Mouse (Mus musculus): ENCODE results near the gene Plekhj1. TPM values are rescaled to one million over a fixed set of nuclear protein-coding genes. Genes with fewer than 3 reads are reported as not detected.
A peak's percentile ranks its signal among the peaks of the same experiment; 100 is the strongest.
"Not testable (repeated sequence)": the region's sequence is repeated elsewhere in the genome, so short reads cannot be mapped to it uniquely, and the experiment has no call there.

Gene Plekhj1
- polyA plus RNA-seq, 1 experiment from 2014 or later = 156 TPM

DNA sequence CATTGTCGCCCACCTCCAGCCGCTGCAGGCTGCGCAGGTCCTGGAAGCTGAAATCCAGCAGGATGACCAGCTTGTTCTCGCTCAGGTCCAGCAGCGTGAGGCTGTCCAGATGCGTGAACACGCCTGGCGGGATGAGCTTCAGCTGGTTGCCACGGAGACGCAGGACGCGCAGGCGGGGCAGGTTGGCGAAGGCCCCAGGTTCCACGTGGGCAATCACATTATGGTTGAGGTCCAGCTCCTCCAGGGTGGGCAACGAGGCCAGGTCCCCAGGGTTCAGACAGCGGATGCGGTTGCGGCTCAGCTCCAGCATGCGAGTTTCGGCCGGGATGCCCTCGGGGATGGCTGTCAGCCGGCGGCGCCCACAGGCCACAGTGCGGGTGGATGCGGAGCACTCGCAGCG lies 37.2 kb upstream of the Plekhj1 start:
- no peak overlapping the region for H3K27ac ChIP-seq
- no peak overlapping the region for H3K4me2 ChIP-seq
- H3K9me3 ChIP-seq = no peaks in the 10 kb centered on the region
- peaks cover 26% of the 10 kb centered on the region for H3K4me1 ChIP-seq
- no peak overlapping the region for H3K4me3 ChIP-seq (replicated peaks)
- ATAC-seq (ENCODE audit: low FRiP score) = no peak
- H3K27me3 ChIP-seq = peaks cover 48% of the 10 kb centered on the region
- 65% methylated on average over 30 of the region's 30 CpGs for WGBS
- no peak overlapping the region for H3K9ac ChIP-seq
- no peaks in the 10 kb centered on the region for H3K36me3 ChIP-seq (replicated peaks)

DNA sequence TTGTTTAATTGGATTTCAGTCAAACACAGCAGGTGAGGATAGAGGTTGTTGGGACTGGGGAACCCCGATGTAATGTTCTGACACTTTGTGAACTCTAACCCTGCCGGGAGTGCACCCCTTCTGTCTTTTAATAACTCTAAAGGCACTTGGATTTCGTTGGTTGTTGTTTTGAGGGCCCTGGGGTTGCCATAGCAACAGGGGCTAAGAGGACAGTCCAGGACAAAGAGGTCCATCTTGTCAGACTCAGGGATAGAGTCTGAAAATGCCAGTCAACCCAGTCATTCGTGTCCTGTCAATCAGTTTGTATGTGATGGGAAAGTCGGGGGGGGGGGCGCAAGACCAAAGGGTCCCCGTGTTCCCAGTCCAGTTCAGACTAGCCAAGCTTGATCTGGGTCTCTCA lies 34.4 kb upstream of the Plekhj1 start:
- H3K36me3 ChIP-seq (replicated peaks) = peaks cover 18% of the 10 kb centered on the region
- no peak overlapping the region for H3K9ac ChIP-seq
- no peak for ATAC-seq (ENCODE audit: low FRiP score)
- WGBS = 48% methylated on average over 7 of the region's 7 CpGs
- no peak overlapping the region for H3K27ac ChIP-seq
- no peaks in the 10 kb centered on the region for H3K9me3 ChIP-seq
- no peak overlapping the region for H3K4me2 ChIP-seq
- peaks cover 46% of the 10 kb centered on the region for H3K27me3 ChIP-seq
- H3K4me1 ChIP-seq = peaks cover 47% of the 10 kb centered on the region
- no peak overlapping the region for H3K4me3 ChIP-seq (replicated peaks)

DNA sequence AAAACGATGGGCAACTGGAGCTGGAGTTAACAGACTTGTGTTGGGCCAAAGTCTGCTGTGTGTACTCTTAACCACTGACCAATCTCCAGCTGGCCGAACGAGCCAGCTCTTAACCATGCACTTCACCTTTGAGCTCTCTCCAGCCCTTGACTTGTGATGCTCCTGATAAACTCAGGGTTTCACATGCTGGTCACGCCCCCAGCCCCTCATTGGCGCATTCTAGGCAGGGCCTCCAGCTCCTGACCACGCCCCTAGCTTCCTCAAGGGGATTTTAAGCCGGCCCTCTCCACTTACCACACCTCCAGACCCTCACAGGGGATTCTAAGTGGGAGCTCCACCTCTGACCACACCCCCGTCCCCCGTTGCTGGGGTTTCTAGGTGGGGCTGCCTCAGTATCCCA lies 32.7 kb upstream of the Plekhj1 start:
- Histone ChIP-seq H3K36me3 (replicated peaks) (peaks cover 18% of the 10 kb centered on the region), H3K9me3 (no peaks in the 10 kb centered on the region), H3K4me3 (replicated peaks) (no peak overlapping the region; the same call in 1 of the 2 replicates), H3K4me2 (peak overlapping the region; percentile 29; the same call in 1 of the 2 replicates), H3K9ac (no peak overlapping the region), H3K27ac (0 out of 2 replicates have a peak overlapping the region, but pooled peaks have one; percentile 27), H3K4me1 (peaks cover 50% of the 10 kb centered on the region), H3K27me3 (peaks cover 30% of the 10 kb centered on the region)
- no peak for ATAC-seq (ENCODE audit: low FRiP score)
- 0% methylated on average over 9 of the region's 9 CpGs for WGBS

DNA sequence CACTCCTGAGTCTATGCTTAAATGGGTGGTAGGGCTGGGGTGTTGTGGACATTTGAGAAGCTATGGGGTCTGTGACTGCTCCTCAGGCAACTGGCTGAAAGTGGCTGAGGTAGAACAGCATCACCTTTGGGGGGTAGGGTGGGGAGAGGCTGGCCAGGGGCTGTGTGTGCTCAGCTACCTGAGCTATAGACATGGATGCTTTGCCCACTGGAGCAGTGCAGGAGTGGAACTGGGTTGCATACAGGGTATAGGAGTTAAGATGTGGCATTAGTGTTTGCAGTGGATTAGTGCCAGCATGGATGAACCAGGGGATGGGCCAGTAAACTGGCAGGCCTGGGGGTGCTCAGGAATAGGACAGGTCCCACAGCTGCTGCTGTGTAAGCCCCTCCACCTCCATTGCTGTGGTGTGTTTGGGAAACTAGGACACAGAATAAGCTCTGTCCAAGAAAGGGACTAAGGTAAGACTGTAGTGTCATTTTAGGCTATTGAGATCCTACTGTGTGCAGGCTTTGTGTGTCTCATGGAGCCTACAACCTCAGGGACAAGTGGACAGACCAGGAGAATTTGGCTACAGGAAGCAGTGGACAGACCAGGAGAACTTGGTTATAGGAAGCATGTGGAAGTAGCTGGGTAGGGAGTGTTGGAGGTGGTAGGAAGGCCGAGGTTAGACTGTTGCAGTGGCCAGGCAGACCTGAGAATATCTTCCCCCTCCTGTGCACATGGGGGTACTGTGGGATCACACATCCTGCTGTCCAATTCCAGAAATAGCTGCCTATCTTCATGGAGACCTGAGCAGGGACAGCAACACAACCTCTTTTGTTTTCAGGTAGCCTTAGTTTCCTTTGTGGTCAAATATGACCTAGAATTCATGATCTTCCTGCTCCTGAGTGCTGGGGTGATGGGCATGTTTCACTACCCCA lies 31.2 kb upstream of the Plekhj1 start:
- Histone ChIP-seq H3K27ac (no peak overlapping the region), H3K4me1 (peaks cover 52% of the 10 kb centered on the region), H3K4me2 (no peak overlapping the region), H3K4me3 (replicated peaks) (no peak overlapping the region), H3K9me3 (no peaks in the 10 kb centered on the region), H3K36me3 (replicated peaks) (peaks cover 18% of the 10 kb centered on the region), H3K27me3 (peaks cover 15% of the 10 kb centered on the region), H3K9ac (no peak overlapping the region)
- 75% methylated on average over 1 of the region's 1 CpGs for WGBS
- ATAC-seq (ENCODE audit: low FRiP score) = no peak

DNA sequence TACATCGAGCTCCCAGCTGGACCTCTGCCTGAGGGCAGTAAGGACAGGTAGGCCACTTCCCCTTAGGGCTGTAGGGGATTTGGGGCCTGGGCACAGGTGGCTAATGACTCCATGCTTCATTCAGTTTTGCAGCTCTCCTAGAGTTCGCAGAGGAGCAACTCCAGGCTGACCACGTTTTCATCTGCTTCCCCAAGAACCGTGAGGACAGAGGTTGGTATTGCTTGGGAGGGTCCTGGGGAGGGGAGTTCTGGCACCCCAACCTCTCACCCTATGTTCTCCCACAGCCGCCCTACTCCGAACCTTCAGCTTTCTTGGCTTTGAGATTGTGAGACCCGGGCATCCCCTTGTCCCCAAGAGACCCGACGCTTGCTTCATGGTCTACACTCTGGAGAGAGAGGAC lies 30.2 kb upstream of the Plekhj1 start:
- Histone ChIP-seq H3K4me1 (peaks cover 52% of the 10 kb centered on the region), H3K4me2 (peak overlapping the region; percentile 99), H3K36me3 (replicated peaks) (peaks cover 18% of the 10 kb centered on the region), H3K4me3 (replicated peaks) (peak overlapping the region; percentile 85; the same call in 1 of the 2 replicates)
- not testable (repeated sequence) for H3K9me3 ChIP-seq; H3K9ac ChIP-seq; H3K27ac ChIP-seq; H3K27me3 ChIP-seq; ATAC-seq (ENCODE audit: low FRiP score)
- whole genome bisulfite sequencing = 84% methylated on average over 9 of the region's 9 CpGs

DNA sequence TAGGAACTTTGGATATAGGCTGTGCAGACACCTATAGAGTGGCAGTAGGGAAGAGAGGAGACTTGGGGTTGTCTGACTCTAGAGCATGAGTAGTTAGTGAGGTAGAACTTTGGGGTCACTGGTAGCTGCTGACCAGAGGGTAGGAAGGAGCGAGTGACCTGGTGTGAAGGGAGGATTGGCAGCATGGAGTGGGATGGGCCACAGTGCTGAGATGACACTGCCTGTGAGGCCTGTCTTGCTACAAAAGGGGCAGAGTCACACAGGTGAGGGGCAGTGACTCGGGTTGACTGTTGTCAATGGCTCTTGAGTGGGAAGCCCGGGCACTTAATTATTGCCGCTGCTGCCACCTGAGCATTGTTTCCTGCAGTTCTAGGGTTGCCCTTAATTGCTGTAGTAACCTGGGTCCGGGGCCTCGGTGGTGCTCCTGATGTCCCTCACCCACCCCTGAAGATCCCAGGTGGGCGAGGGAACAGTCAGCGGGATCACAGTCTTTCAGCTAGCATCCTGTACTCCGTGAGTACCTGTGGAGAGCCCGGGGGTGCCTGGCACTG lies 29.5 kb upstream of the Plekhj1 start:
- H3K4me1 ChIP-seq = peaks cover 51% of the 10 kb centered on the region
- H3K27ac ChIP-seq = no peak overlapping the region
- no peak for ATAC-seq (ENCODE audit: low FRiP score)
- H3K4me2 ChIP-seq = peak overlapping the region; percentile 99
- H3K27me3 ChIP-seq = no peaks in the 10 kb centered on the region
- H3K36me3 ChIP-seq (replicated peaks) = peaks cover 18% of the 10 kb centered on the region
- peak overlapping the region; percentile 85 for H3K4me3 ChIP-seq (replicated peaks)
- peak overlapping the region; percentile 94 for H3K9ac ChIP-seq
- WGBS = 83% methylated on average over 10 of the region's 10 CpGs
- no peaks in the 10 kb centered on the region for H3K9me3 ChIP-seq

DNA sequence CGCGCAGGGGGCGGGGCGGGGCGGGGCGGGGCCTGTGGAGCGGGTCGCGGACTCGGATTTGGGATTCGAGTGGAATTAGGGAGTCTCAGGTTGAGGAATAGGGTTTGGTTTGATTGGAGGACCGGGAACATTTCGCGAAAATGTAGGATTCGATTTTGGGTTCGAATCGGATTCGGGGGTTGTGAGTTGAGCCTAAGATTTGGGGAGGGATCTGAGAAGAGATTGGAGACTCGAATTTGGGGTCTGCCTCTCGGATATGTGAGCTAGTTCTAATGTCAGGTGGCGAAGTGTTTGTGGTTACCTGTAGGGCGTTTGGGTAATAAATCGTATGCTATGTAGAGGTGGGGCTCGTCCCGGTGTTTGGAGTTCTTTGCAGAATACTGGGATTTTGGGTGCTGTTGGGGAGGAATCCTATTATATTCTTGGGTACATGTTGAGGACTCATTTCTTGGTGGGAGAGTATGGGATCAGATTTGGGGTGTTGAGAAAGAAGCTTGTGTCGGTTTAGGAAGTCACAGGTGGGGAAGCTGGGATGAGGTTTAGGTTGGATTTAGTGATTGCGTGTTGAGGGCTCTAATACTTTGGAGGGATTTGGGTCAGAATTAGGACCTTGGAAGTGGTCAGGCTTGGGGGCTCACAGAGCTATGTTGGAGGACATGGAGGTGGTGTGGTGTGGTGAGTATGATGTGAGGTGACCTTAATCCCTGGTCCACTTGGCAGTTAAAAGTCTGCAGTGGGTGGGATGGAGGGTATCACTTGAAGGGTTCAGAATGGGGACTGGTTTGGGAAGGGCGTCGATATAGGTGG lies 28.8 kb upstream of the Plekhj1 start:
- Histone ChIP-seq H3K4me1 (peaks cover 45% of the 10 kb centered on the region), H3K4me2 (peak overlapping the region; percentile 99), H3K4me3 (replicated peaks) (peak overlapping the region; percentile 85), H3K9me3 (no peaks in the 10 kb centered on the region), H3K9ac (peak overlapping the region; percentile 94), H3K27me3 (no peaks in the 10 kb centered on the region), H3K36me3 (replicated peaks) (peaks cover 18% of the 10 kb centered on the region), H3K27ac (peak overlapping the region; percentile 94)
- 8% methylated on average over 29 of the region's 29 CpGs for WGBS
- no peak for ATAC-seq (ENCODE audit: low FRiP score)

DNA sequence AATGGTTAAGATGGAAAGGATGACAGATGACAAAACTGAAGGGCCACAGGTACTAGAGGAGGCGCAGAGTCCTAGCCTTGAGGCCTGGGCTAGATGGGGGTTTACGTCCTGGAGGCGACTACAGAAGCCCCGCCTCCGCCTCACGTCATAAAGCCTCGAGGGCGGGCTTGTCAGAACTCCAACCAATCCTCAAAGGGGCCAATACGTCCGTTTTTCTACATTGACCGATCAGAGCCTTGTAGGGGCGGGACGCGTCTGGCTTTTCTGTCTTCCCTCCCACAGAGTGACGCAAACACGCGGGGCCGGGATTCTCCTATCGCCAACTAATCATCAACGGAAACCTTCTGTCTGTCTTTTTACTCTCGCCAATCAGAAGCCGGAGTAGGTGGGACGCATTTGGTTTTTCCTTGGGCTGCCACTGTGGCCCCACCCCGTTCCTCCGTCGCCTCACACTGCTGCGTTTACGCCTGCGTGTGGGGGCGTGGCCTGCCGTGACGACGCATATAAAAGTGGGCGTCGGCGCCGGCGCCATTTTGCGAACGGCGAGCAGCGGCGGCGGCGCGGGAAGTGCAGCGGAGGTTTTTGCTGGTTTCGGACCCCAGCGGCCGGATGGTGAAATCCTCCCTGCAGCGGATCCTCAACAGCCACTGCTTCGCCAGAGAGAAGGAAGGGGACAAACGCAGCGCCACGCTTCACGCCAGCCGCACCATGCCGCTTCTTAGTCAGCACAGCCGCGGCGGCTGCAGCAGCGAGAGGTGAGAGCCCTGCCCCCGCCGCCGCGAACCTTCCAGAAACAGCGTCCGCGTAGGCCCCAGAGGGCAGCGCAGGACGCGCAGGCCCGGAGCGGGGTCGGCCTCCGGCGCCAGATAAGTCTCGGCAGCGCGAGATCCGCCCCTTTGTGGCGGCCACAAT lies 28.0 kb upstream of the Plekhj1 start, which contains the start of gene Oaz1:
Gene Oaz1, plus strand, starts transcription at position 506 of the 912 bp plus-strand sequence.
- peak within 1 kb of the TSS; percentile 85 for H3K4me3 ChIP-seq (replicated peaks)

DNA sequence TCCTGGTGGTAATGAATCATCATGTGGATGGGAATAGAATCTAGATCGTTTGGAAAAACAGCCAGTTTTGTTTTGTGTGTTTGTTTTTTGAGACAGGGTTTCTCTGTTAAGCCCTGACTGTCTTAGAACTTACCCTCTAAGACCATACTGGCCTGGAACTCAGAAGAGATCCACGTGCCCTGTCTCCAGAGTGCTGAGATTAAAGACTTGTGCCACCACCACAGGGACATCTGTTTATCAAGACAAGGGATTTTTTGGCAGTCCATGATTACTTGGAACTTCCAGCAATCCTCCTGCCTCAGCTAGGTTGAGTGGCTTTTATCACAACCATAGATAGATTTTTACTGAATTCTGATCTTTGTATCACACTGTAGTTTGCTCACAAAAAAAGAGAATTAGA lies 26.4 kb upstream of the Plekhj1 start:
- no peak overlapping the region for H3K4me3 ChIP-seq (replicated peaks)
- peaks cover 26% of the 10 kb centered on the region for H3K4me1 ChIP-seq
- no peak overlapping the region for H3K4me2 ChIP-seq
- ATAC-seq (ENCODE audit: low FRiP score) = no peak
- H3K36me3 ChIP-seq (replicated peaks) = peaks cover 14% of the 10 kb centered on the region
- WGBS = 80% methylated on average over 2 of the region's 2 CpGs
- H3K27me3 ChIP-seq = no peaks in the 10 kb centered on the region
- no peaks in the 10 kb centered on the region for H3K9me3 ChIP-seq
- H3K27ac ChIP-seq = no peak overlapping the region
- no peak overlapping the region for H3K9ac ChIP-seq

More for the DNA sequence above, 28.0 kb upstream of the Plekhj1 start, which contains the start of gene Oaz1:
- Histone ChIP-seq H3K4me2 (peak within 1 kb of the TSS; percentile 99), H3K9ac (peak within 1 kb of the TSS; percentile 94), H3K4me1 (peaks cover 42% of the 10 kb centered on the region), H3K27ac (peak within 1 kb of the TSS; percentile 94), H3K9me3 (no peaks in the 10 kb centered on the region), H3K36me3 (replicated peaks) (peaks cover 18% of the 10 kb centered on the region), H3K27me3 (no peaks in the 10 kb centered on the region)
- ATAC-seq (ENCODE audit: low FRiP score) = peak; percentile 97
- under 1% methylated on average over 79 of the region's 82 CpGs for WGBS

DNA sequence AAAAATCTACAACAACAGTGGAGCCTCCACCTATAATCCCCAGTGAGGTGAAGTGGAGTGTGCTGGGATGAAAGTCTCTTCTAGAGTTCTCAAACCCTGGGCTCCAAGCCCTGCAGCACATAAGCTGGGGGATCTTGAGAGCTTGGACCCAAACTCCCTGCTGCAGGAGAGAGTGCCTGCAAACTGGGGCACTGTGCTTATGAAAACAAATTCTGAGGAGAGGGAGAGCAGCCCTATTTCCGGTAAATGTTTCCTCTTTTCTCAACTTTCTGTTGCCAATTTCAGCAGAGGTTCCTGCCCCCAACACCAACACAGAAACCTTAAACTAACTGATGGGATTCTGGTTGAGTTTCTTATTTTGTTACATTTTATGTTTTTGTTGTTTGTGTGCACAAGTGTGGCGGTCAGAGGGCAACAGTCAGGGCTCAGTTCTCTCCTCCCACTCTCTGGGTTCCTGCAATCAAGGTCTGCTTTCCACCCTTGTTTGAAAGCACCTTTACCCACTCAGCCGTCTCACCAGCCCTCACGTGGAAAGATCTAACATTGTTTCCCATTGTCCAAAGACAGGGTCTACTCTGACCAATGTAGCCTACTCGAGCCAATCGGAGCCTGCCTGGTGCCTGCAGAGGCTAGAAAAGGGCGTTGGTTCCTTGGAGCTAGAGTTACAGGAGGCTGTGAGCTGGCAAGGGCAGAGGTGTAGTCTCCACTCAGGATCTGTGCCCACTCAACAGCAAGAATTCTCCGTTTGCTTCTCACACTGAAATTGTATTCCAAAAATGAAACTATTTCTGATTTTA lies 25.6 kb upstream of the Plekhj1 start:
- Histone ChIP-seq H3K9ac (no peak overlapping the region), H3K4me1 (peaks cover 19% of the 10 kb centered on the region), H3K9me3 (no peaks in the 10 kb centered on the region), H3K27me3 (no peaks in the 10 kb centered on the region), H3K36me3 (replicated peaks) (peaks cover 6% of the 10 kb centered on the region), H3K4me3 (replicated peaks) (no peak overlapping the region), H3K4me2 (no peak overlapping the region), H3K27ac (no peak overlapping the region)
- ATAC-seq (ENCODE audit: low FRiP score) = no peak
- WGBS = 74% methylated on average over 8 of the region's 8 CpGs

DNA sequence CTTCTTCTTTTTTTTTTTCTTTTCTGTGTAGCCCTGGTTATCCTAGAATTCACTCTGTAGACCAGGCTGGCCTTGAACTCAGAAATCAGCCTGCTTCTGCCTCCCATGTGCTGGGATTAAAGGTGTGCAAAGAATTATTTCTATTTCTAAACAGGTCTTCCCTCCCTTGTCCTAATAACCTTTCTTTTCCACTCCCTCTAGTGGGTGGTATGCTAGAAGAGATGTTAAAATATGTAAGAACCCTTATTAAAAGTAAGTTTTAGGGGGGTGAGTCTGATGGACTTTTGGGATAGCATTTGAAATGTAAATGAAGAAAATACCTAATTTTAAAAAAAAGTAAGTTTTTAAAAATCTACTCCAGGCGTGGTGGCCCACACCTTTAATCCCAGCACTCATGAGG lies 24.9 kb upstream of the Plekhj1 start:
- Histone ChIP-seq H3K4me2 (no peak overlapping the region), H3K4me3 (replicated peaks) (no peak overlapping the region), H3K9me3 (no peaks in the 10 kb centered on the region), H3K36me3 (replicated peaks) (peaks cover under 1% of the 10 kb centered on the region; the same call in 1 of the 2 replicates), H3K4me1 (peaks cover 15% of the 10 kb centered on the region), H3K27me3 (no peaks in the 10 kb centered on the region), H3K9ac (no peak overlapping the region), H3K27ac (no peak overlapping the region)
- no peak for ATAC-seq (ENCODE audit: low FRiP score)
- 90% methylated on average over 1 of the region's 1 CpGs for WGBS

Measured in forebrain, embryonic 12.5 days (tissue).